Mouse (Mus musculus): Measurements from ENCODE around the gene Bicc1. TPM values are rescaled to one million over a fixed set of nuclear protein-coding genes. Genes with fewer than 3 reads are reported as not detected.
A peak's percentile ranks its signal among the peaks of the same experiment; 100 is the strongest.

The Bicc1 gene
- total RNA-seq, 4 experiments from 2014 or later = 11.8 to 17.8 (median 14.1) TPM

- peak; percentile 44 for DNase-seq (ENCODE audit: low spot score)
These were observed 392 bp downstream of the Bicc1 start for GRCm38 (mm10) chr10:71158940-71159675.

- DNase-seq (ENCODE audit: low spot score) = no peak
These were observed 2.9 kb downstream of the Bicc1 start for GRCm38 (mm10) chr10:71156569-71156968.

GRCm38 (mm10) chr10:71153610-71154009 lies 5.9 kb downstream of the Bicc1 start:
- DNase-seq (ENCODE audit: low spot score) = no peak

- no peak for DNase-seq (ENCODE audit: low spot score)
These were observed 6.4 kb downstream of the Bicc1 start for GRCm38 (mm10) chr10:71153138-71153537.

GRCm38 (mm10) chr10:71150486-71150885 lies 9.0 kb downstream of the Bicc1 start:
- no peak for DNase-seq (ENCODE audit: low spot score)

- DNase-seq (ENCODE audit: low spot score) = no peak
These were observed 10.4 kb downstream of the Bicc1 start for GRCm38 (mm10) chr10:71148951-71149603.

- DNase-seq (ENCODE audit: low spot score) = no peak
These were observed 11.3 kb downstream of the Bicc1 start for GRCm38 (mm10) chr10:71148226-71148625.

GRCm38 (mm10) chr10:71146681-71147615 lies 12.6 kb downstream of the Bicc1 start:
- no peak for DNase-seq (ENCODE audit: low spot score)

- DNase-seq (ENCODE audit: low spot score) = no peak
These were observed 13.7 kb downstream of the Bicc1 start for GRCm38 (mm10) chr10:71145801-71146200.

- no peak for DNase-seq (ENCODE audit: low spot score)
These were observed 15.3 kb downstream of the Bicc1 start for GRCm38 (mm10) chr10:71144191-71144590.

- DNase-seq (ENCODE audit: low spot score) = no peak
These were observed 16.9 kb downstream of the Bicc1 start for GRCm38 (mm10) chr10:71142568-71142967.

GRCm38 (mm10) chr10:71140281-71140845 lies 19.1 kb downstream of the Bicc1 start:
- no peak for DNase-seq (ENCODE audit: low spot score)

- DNase-seq (ENCODE audit: low spot score) = no peak
These were observed 20.7 kb downstream of the Bicc1 start for GRCm38 (mm10) chr10:71138852-71139197.

GRCm38 (mm10) chr10:71138132-71138851 lies 21.2 kb downstream of the Bicc1 start:
- no peak for DNase-seq (ENCODE audit: low spot score)

GRCm38 (mm10) chr10:71137606-71138005 lies 21.9 kb downstream of the Bicc1 start:
- DNase-seq (ENCODE audit: low spot score) = no peak

GRCm38 (mm10) chr10:71131333-71131732 lies 28.2 kb downstream of the Bicc1 start:
- DNase-seq (ENCODE audit: low spot score) = no peak

GRCm38 (mm10) chr10:71130261-71130660 lies 29.2 kb downstream of the Bicc1 start:
- no peak for DNase-seq (ENCODE audit: low spot score)

- no peak for DNase-seq (ENCODE audit: low spot score)
These were observed 31.6 kb downstream of the Bicc1 start for GRCm38 (mm10) chr10:71127951-71128331.

- no peak for DNase-seq (ENCODE audit: low spot score)
These were observed 32.1 kb downstream of the Bicc1 start for GRCm38 (mm10) chr10:71127278-71127950.

GRCm38 (mm10) chr10:71123974-71124373 lies 35.5 kb downstream of the Bicc1 start:
- no peak for DNase-seq (ENCODE audit: low spot score)

- no peak for DNase-seq (ENCODE audit: low spot score)
These were observed 36.1 kb downstream of the Bicc1 start for GRCm38 (mm10) chr10:71123395-71123794.
